Mouse (Mus musculus): Measurements from ENCODE around the gene Gm13040.
"Not testable (repeated sequence)": the region's sequence is repeated elsewhere in the genome, so short reads cannot be mapped to it uniquely, and the experiment has no call there.

- TF ChIP-seq CTCF (IDR thresholded peaks at IDR 0.05; ENCODE audit: low read depth); EP300 (optimal IDR thresholded peaks at IDR 0.05): not testable (repeated sequence)
Measured at GRCm38 (mm10) chr4:143535654-143536053, at the start of gene Gm13040.
